Mouse (Mus musculus): ENCODE data around the gene 4933428G20Rik. TPM values are rescaled to one million over a fixed set of nuclear protein-coding genes. Genes with fewer than 3 reads are reported as not detected.

4933428G20Rik gene
- polyA plus RNA-seq, 1 experiment: not detected

- no peak overlapping the region for H3K4me3 ChIP-seq (ENCODE audit: control insufficient read depth, insufficient read depth, low read length)
- H3K27me3 ChIP-seq (ENCODE audit: control insufficient read depth, insufficient read depth, low read length): no peaks in the 10 kb centered on the region
- no peak for DNase-seq
- no peak overlapping the region for H3K27ac ChIP-seq (ENCODE audit: control insufficient read depth, insufficient read depth, low read length)
- 85% methylated on average over 8 of the region's 8 CpGs for WGBS
- peaks cover 4% of the 10 kb centered on the region; the same call in 1 of the 2 replicates for H3K4me1 ChIP-seq (replicated peaks; ENCODE audit: control insufficient read depth, insufficient read depth, low read length)
- no peaks in the 10 kb centered on the region for H3K36me3 ChIP-seq (ENCODE audit: control insufficient read depth, insufficient read depth, low read length)
- no peak for TF ChIP-seq CTCF (IDR thresholded peaks at IDR 0.05; ENCODE audit: borderline replicate concordance, control insufficient read depth, extremely low read depth, insufficient read depth, low read length, poor library complexity)
Measured at GRCm38 (mm10) chr11:97485661-97486060, 14.5 kb downstream of the 4933428G20Rik start.

GRCm38 (mm10) chr11:97479824-97480223 is 20.3 kb downstream of the 4933428G20Rik start:
- Histone ChIP-seq H3K4me3 (ENCODE audit: control insufficient read depth, insufficient read depth, low read length) (no peak overlapping the region), H3K27me3 (ENCODE audit: control insufficient read depth, insufficient read depth, low read length) (no peaks in the 10 kb centered on the region), H3K27ac (ENCODE audit: control insufficient read depth, insufficient read depth, low read length) (no peak overlapping the region), H3K36me3 (ENCODE audit: control insufficient read depth, insufficient read depth, low read length) (no peaks in the 10 kb centered on the region), H3K4me1 (replicated peaks; ENCODE audit: control insufficient read depth, insufficient read depth, low read length) (no peaks in the 10 kb centered on the region)
- no peak for DNase-seq
- TF ChIP-seq POLR2A (IDR thresholded peaks at IDR 0.05; ENCODE audit: control insufficient read depth, extremely low read depth, insufficient read depth, low read length, poor library complexity) (no peak), CTCF (IDR thresholded peaks at IDR 0.05; ENCODE audit: borderline replicate concordance, control insufficient read depth, extremely low read depth, insufficient read depth, low read length, poor library complexity) (no peak)
- 95% methylated on average over 8 of the region's 8 CpGs for WGBS

GRCm38 (mm10) chr11:97479085-97479484 is 21.1 kb downstream of the 4933428G20Rik start:
- H3K27ac ChIP-seq (ENCODE audit: control insufficient read depth, insufficient read depth, low read length): no peak overlapping the region
- H3K36me3 ChIP-seq (ENCODE audit: control insufficient read depth, insufficient read depth, low read length): no peaks in the 10 kb centered on the region
- WGBS: 83% methylated on average over 10 of the region's 10 CpGs
- no peak overlapping the region for H3K4me3 ChIP-seq (ENCODE audit: control insufficient read depth, insufficient read depth, low read length)
- TF ChIP-seq CTCF (IDR thresholded peaks at IDR 0.05; ENCODE audit: borderline replicate concordance, control insufficient read depth, extremely low read depth, insufficient read depth, low read length, poor library complexity) (no peak), POLR2A (IDR thresholded peaks at IDR 0.05; ENCODE audit: control insufficient read depth, extremely low read depth, insufficient read depth, low read length, poor library complexity) (no peak)
- H3K27me3 ChIP-seq (ENCODE audit: control insufficient read depth, insufficient read depth, low read length): no peaks in the 10 kb centered on the region
- no peak for DNase-seq
- no peaks in the 10 kb centered on the region for H3K4me1 ChIP-seq (replicated peaks; ENCODE audit: control insufficient read depth, insufficient read depth, low read length)

- Histone ChIP-seq H3K27me3 (ENCODE audit: control insufficient read depth, insufficient read depth, low read length) (no peaks in the 10 kb centered on the region), H3K27ac (ENCODE audit: control insufficient read depth, insufficient read depth, low read length) (no peak overlapping the region), H3K36me3 (ENCODE audit: control insufficient read depth, insufficient read depth, low read length) (no peaks in the 10 kb centered on the region), H3K4me3 (ENCODE audit: control insufficient read depth, insufficient read depth, low read length) (no peak overlapping the region), H3K4me1 (replicated peaks; ENCODE audit: control insufficient read depth, insufficient read depth, low read length) (no peaks in the 10 kb centered on the region)
- DNase-seq: no peak
- TF ChIP-seq POLR2A (IDR thresholded peaks at IDR 0.05; ENCODE audit: control insufficient read depth, extremely low read depth, insufficient read depth, low read length, poor library complexity) (no peak), CTCF (IDR thresholded peaks at IDR 0.05; ENCODE audit: borderline replicate concordance, control insufficient read depth, extremely low read depth, insufficient read depth, low read length, poor library complexity) (no peak)
- WGBS: 94% methylated on average over 6 of the region's 6 CpGs
Measured at GRCm38 (mm10) chr11:97478345-97478744, 21.8 kb downstream of the 4933428G20Rik start.

- no peak overlapping the region for H3K27ac ChIP-seq (ENCODE audit: control insufficient read depth, insufficient read depth, low read length)
- no peaks in the 10 kb centered on the region for H3K36me3 ChIP-seq (ENCODE audit: control insufficient read depth, insufficient read depth, low read length)
- no peak overlapping the region for H3K4me3 ChIP-seq (ENCODE audit: control insufficient read depth, insufficient read depth, low read length)
- H3K27me3 ChIP-seq (ENCODE audit: control insufficient read depth, insufficient read depth, low read length): no peaks in the 10 kb centered on the region
- 98% methylated on average over 7 of the region's 7 CpGs for WGBS
- no peak for TF ChIP-seq POLR2A (IDR thresholded peaks at IDR 0.05; ENCODE audit: control insufficient read depth, extremely low read depth, insufficient read depth, low read length, poor library complexity)
- no peak for TF ChIP-seq CTCF (IDR thresholded peaks at IDR 0.05; ENCODE audit: borderline replicate concordance, control insufficient read depth, extremely low read depth, insufficient read depth, low read length, poor library complexity)
- no peak for DNase-seq
- no peaks in the 10 kb centered on the region for H3K4me1 ChIP-seq (replicated peaks; ENCODE audit: control insufficient read depth, insufficient read depth, low read length)
Measured at GRCm38 (mm10) chr11:97477431-97477830, 22.7 kb downstream of the 4933428G20Rik start.

GRCm38 (mm10) chr11:97476334-97477095 is 23.6 kb downstream of the 4933428G20Rik start:
- peak; percentile 66 for DNase-seq
- TF ChIP-seq CTCF (IDR thresholded peaks at IDR 0.05; ENCODE audit: borderline replicate concordance, control insufficient read depth, extremely low read depth, insufficient read depth, low read length, poor library complexity): peak; percentile 52; the same call in 1 of the 2 replicates
- TF ChIP-seq POLR2A (IDR thresholded peaks at IDR 0.05; ENCODE audit: control insufficient read depth, extremely low read depth, insufficient read depth, low read length, poor library complexity): no peak
- no peaks in the 10 kb centered on the region for H3K36me3 ChIP-seq (ENCODE audit: control insufficient read depth, insufficient read depth, low read length)

More at GRCm38 (mm10) chr11:97476334-97477095, 23.6 kb downstream of the 4933428G20Rik start:
- WGBS: 76% methylated on average over 8 of the region's 8 CpGs
- H3K27ac ChIP-seq (ENCODE audit: control insufficient read depth, insufficient read depth, low read length): no peak overlapping the region
- no peak overlapping the region for H3K4me3 ChIP-seq (ENCODE audit: control insufficient read depth, insufficient read depth, low read length)
- H3K27me3 ChIP-seq (ENCODE audit: control insufficient read depth, insufficient read depth, low read length): no peaks in the 10 kb centered on the region
- H3K4me1 ChIP-seq (replicated peaks; ENCODE audit: control insufficient read depth, insufficient read depth, low read length): no peaks in the 10 kb centered on the region
